Mouse (Mus musculus) T-cell, adult 66 days (primary cell): ENCODE results near the gene Olfr726. TPM values are rescaled to one million over a fixed set of nuclear protein-coding genes. Genes with fewer than 3 reads are reported as not detected.

Source experiments
- total RNA-seq, 2 experiments: library from RNA; stranded (reverse); gene quantifications; 3 replicates in 1 of 2; 4 replicates in 1 of 2; pipeline ENCODE4 v1.2.4; 2023

Gene Olfr726
- not detected for total RNA-seq

DNA sequence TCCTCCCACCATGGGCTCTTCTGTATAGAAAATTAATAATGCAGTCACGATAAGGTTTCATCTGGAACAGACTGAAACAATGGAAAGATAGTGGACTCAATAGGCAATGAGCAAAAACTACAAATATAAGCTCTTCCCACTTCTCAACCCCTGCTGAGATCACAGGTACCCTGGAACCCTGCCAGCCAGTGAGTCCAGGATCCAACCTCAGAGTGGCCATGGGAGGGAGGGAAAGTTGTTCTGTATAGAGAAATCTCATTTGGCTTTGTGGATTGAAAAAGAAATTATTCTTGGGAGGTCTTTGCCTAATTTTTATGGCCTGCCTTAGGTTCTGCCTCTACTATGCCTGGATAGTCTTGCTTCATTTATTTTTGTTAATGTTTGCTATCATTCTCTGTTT is at the start of gene Olfr726:
Olfr726 (minus strand) TSS at position 101 of the 400 bp plus-strand sequence.

DNA sequence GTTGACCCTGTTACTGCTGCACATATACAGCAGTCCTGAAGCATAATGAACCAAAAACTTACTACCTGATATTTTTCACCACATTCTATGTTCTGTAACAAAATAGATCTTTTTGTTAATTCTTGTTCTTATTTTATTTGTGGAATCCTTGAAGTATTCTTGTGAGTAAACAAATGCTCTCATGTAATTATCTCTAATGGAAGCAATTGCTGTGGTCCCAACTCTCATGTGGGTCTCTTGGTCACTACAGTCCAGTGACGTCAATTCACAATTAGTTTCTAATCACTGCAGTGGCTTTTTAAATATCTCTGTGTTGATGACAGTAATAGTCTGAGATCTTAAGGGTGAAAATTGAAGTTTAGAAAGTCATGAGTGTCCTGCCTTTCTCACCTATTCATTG is 32.1 kb upstream of the Olfr726 start, which contains the start of gene Olfr727:
Olfr727 (plus strand) TSS at position 301 of the 400 bp plus-strand sequence.

DNA sequence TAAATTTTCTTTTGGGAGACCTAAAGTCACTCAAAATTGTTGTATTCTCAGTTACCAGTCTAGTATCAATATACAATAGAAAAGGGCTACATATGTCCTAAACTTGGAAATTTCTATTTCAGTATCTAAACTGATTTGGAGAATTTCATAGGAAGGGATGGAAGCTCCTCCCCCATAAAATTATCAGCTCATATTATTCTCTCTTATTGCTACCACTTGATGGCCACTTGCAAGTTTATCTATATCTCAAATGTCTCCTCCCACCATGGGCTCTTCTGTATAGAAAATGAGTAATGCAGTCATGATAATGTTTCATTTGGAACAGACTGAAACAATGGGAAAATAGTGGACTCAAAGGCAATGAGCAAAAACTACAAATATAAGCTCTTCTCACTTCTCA is 50.5 kb downstream of the Olfr726 start, which contains the start of gene Olfr725:
Olfr725 (minus strand) TSS at position 101 of the 400 bp plus-strand sequence.

Other genes with a start within 250 kb of the Olfr726 start
- gene Olfr722, start 189.0 kb downstream of the Olfr726 start, total RNA-seq: not detected
- not detected for gene Olfr723, start 159.2 kb downstream of the Olfr726 start, total RNA-seq
- not detected for gene Olfr724, start 127.7 kb downstream of the Olfr726 start, total RNA-seq
- not detected for gene Olfr725, start 50.6 kb downstream of the Olfr726 start, total RNA-seq
- gene Olfr727, start 32.2 kb upstream of the Olfr726 start, total RNA-seq: not detected
- not detected for gene Olfr728, start 51.7 kb upstream of the Olfr726 start, total RNA-seq
- not detected for gene Olfr729, start 62.0 kb upstream of the Olfr726 start, total RNA-seq
- gene Olfr730, start 97.2 kb upstream of the Olfr726 start, total RNA-seq: not detected
- gene Olfr731, start 150.9 kb upstream of the Olfr726 start, total RNA-seq: not detected
- gene Olfr732, start 193.3 kb upstream of the Olfr726 start, total RNA-seq: not detected
- gene Olfr733, start 210.6 kb upstream of the Olfr726 start, total RNA-seq: not detected
- gene Olfr734, start 235.8 kb upstream of the Olfr726 start, total RNA-seq: not detected